Mouse (Mus musculus) ovary, postnatal 36 days (tissue): ENCODE data around the gene 1110004F10Rik.

Experiments
- DNase-seq: peaks from one replicate; pipeline ENCODE4 v3.0.0; 2022; ENCODE audit warnings: low spot score, mixed read lengths

The 1110004F10Rik gene

GRCm38 (mm10) chr7:116093466-116093850 lies 54.3 kb downstream of the 1110004F10Rik start:
- DNase-seq = no peak

DNA sequence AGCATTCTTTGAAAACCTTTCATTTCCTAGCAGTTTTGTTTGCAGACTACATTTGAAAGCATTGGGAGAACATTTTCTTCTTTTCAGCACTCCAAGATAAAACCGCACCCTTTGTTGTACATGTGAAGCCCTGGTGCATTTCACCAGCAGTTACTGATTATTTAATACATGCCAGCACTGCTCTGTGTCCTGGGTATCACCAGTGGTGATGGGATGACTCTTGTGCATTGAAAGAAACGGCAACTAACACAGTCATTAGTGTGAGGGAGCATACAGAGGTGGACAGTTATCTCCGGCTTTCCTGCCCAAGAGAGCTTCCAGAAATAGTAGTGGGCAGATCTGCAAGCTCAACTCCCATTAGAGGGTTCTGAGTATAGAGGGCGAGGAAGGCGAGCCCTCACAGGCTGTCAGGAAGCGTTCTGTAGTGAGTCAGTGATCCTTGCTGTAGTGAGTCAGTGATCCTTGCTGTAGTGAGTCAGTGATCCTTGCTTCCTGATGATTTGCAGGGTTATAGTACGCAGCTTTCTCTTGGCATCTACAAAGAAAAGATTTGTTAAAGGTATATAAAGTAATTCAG lies 60.8 kb downstream of the 1110004F10Rik start:
- no peak for DNase-seq

GRCm38 (mm10) chr7:116103091-116103490 lies 63.9 kb downstream of the 1110004F10Rik start:
- DNase-seq = no peak

DNA sequence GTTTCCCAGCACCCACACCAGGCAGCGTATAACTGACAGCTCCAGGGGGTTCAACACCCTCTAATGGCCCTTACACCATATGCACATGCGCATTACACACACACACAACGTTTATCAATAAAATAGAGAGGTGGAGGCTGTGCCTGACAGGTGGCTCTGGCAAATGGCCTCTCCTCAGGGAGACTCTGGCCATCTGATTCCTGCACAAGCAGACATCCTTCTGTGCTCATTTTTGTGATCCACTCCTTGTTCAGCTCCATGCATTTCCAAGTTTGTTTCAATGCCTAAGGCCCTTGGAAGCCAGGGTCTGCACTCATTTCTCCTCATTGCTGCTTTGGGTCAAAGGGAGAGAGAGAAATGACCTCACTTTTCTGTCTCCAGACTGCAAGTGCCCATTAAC lies 71.5 kb downstream of the 1110004F10Rik start:
- no peak for DNase-seq

- no peak for DNase-seq
Measured at GRCm38 (mm10) chr7:116111546-116111945, 72.3 kb downstream of the 1110004F10Rik start.

GRCm38 (mm10) chr7:116115216-116115930 lies 76.2 kb downstream of the 1110004F10Rik start:
- DNase-seq = no peak

- no peak for DNase-seq
Measured at GRCm38 (mm10) chr7:116115991-116116390, 76.8 kb downstream of the 1110004F10Rik start.

DNA sequence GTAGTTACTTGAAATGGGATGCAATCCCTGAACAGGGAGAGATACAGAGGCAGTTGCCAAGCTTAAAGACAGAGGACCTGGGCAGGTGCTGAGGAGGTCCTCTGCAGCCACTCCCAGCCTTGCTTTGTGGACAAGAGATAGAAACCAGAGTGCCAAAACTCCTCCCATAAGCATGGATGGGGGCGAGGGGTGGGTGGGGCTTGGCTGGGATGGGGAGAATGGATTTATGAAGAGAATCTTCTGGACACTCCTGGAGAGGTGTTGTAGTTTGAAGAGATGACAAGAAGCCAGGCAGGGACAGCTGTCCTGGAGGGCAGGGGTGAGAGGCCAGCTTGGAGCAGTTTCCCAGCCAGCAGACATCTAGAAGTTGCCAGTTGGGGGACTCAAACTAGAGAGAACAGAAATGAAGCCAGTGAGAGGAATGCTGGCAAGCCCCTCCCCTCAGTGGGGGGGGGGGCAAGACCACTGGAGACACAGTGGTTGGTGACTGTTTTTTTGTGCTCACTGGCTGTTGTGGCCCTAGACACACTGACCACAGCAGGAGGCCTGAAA lies 80.2 kb downstream of the 1110004F10Rik start:
- no peak for DNase-seq

DNA sequence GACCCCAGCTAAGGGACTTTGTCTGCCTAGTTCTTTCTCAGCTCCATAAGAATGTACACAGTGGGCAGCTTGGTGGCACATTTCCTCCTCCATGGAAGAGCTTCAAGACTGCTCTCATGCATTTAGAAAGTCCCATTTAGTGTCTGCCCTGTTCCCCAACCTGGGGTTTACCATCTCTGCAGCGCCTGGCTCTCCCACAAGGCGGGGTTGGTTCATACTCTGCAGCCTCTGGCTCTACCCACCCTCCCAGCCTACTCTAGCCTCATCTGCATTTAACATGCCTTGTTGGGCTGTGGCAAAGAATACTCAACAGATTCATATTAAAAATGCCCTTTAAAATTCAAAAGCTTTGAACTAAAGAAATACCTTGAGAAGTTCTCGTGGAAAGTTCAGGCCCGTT lies 81.5 kb downstream of the 1110004F10Rik start:
- DNase-seq = no peak

GRCm38 (mm10) chr7:116121202-116121601 lies 82.0 kb downstream of the 1110004F10Rik start:
- DNase-seq = no peak

GRCm38 (mm10) chr7:116122981-116123596 lies 83.9 kb downstream of the 1110004F10Rik start:
- no peak for DNase-seq

DNA sequence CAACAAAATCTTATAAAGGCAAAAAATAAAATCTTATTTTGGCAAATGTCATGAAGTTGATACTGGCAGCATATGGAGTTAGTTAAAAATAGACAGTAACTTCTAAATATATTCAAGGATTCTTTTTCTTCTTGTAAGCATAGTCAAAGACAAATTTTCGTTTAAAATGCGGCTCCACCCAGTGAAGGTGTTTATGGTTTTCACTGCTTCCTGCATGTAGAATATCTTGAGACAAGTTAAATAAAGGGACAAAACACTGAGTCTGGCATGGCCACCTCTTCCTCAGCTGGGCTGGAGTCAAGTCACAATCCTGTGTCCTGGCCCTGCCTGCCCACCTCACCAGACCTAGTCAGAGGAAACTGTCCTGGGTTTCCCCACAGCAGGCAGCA lies 84.4 kb downstream of the 1110004F10Rik start:
- no peak for DNase-seq

- DNase-seq = no peak
Measured at GRCm38 (mm10) chr7:116124057-116124456, 84.9 kb downstream of the 1110004F10Rik start.

DNA sequence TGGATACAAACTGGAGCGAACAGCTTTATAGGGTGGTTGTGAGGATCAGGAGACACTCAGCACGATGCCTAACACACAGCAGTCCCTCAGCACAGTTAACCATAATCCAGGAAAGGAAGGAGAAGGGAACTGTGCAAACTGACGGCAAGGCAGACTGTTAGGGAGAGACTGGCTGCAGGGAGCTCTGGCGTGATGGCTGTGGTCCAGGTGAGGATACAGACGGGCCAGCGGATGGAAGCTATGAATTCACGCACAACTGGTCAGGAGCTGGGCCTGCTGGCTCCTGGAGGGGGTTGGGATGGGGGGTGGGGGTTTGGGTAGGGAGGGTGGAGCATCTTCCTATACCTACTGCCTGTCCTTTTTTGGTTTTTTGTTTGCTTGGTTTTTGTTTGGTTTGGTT lies 86.5 kb downstream of the 1110004F10Rik start:
- no peak for DNase-seq

DNA sequence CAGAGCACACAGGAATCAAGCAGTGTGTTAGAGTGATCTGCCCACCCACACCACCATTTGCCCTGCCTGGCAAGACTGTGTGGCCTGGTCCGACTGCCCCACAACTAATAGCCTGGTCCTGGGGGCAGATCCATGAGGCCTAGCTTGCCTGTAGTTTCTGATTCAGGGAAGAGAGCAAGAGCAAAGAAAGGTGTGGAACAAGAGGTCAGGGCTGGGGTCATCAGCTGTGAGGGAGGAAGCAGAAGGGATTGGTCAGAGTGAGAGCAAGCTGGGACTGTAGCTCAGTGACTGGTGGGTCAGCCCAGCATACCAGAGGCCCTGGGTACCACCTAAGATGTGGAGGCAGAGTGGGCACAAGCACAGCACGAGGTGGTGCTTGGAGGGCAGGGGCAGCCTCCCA lies 87.9 kb downstream of the 1110004F10Rik start:
- no peak for DNase-seq

DNA sequence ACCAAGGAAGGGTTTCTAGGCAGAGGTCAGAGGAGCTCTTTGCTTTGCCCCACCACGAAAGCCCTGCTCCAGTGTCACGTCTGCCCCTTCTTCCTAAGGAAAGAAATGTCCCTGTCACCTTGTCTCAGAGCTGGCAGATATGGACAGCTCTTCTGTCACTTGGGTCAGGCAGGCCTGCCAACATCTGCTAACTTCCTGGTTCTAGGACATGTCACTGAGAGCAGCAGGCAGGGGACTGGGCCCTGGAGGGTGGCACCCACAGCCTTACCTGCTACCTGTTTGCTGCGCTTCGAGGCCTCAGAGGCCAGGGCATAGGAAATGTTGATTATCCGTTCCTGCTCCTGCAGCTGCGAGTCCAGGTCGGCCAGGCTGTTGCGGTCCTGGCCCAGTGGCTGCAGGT lies 89.1 kb downstream of the 1110004F10Rik start:
- DNase-seq = no peak

GRCm38 (mm10) chr7:116129374-116129773 lies 90.2 kb downstream of the 1110004F10Rik start:
- no peak for DNase-seq

DNA sequence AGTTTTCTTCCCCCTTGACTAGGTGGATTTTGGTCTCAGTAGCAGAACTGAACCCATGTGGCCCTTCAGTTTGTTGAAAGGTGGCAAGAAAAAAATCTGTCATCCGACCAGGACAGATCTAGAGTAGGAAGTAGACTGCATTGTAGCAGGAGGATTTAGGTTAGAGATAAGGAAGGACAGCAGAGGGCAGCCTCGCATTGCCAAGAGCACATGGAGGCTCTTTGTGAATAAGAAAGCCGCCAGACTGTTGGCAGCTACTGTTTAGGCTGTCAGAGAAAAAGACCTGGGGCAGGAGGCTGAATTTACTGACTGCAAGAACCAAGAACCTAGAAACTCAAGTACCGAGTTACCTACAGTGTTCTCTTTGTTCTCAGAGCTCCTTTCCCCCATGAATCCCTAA lies 92.2 kb downstream of the 1110004F10Rik start:
- no peak for DNase-seq

DNA sequence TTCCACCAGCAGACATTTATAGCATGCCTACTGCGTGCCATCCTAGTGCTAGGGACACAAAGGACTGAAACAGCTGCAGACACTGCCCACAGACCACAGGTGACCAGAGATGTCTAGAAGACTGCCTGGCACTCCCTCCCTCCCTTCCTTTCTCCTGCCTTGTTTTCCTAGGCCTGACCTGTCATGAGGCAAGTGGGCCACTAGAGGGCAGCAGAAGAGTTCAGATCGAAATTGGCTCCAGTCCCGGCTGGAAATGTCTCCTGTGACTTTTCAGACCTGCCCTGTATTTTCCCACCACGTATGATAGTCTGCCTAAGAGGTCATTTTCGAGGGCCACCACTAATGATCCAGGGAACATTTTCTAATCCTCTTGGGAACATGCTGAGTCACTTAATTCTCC lies 92.9 kb downstream of the 1110004F10Rik start:
- DNase-seq = peak; percentile 70

GRCm38 (mm10) chr7:116134413-116135292 lies 95.5 kb downstream of the 1110004F10Rik start:
- no peak for DNase-seq

DNA sequence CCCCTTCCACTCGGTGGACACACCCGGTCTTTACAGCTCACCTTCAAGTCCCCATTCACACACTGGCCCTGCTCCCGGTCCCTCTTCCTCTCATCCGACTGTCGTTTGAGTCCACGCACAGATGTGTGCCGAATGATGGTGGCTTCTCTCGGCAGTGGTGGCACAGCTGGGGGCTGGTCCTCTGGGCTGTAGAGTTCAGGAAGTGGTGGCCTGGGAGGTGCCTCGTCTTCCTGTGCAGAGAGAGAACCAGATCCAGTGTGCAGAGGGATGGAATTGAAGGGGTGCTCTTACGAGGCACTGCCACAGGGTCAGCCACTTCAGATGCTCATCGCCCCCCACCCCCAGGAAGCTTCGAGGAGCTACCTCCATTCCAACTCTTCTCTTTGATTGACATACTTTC lies 98.0 kb downstream of the 1110004F10Rik start:
- no peak for DNase-seq

DNA sequence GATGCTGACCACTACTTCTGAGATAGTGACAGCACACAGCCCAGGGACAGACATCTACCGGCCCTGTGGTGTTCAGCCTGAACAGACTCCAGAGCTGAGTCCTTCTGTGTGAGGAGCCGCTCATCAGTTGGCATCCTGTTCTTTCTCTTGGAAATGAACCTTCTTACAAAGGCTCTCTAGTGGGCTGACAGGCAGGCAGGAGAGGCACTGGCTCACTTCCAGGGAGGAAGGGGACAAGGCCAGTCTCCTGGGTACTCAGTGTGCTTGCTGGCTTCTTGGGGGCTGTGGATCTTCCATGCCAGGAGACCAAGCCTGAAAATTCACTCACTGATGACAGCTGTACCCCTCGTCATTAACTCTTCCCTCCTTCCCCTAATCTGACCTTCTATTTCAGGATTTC lies 98.5 kb downstream of the 1110004F10Rik start:
- no peak for DNase-seq
